Mouse (Mus musculus) liver, adult 2 months (tissue): ENCODE data around the gene Tox3. TPM values are rescaled to one million over a fixed set of nuclear protein-coding genes. Genes with fewer than 3 reads are reported as not detected.

Experiments
- DNase-seq: peaks from one replicate; pipeline ENCODE4 v3.0.0-alpha.2; 2011; ENCODE audit warnings: low read depth, low spot score; ENCODE audit errors: extremely low read depth
- H3K27ac ChIP-seq: fragments of 200-500 bp; replicated peaks from 2 replicates; pipeline ENCODE4 v1.5.1; 2012; ENCODE audit warnings: low read depth, mild to moderate bottlenecking, control low read depth, inconsistent platforms, low read length; ENCODE audit not compliant: insufficient read depth
- H3K27me3 ChIP-seq: fragments of 200-500 bp; 2 replicates; pipeline ENCODE4 v1.6.1; 2012; ENCODE audit warnings: mild to moderate bottlenecking, moderate library complexity, low read length, inconsistent platforms; ENCODE audit not compliant: control insufficient read depth, insufficient read depth
- H3K36me3 ChIP-seq: fragments of 200-500 bp; 2 replicates; pipeline ENCODE4 v1.6.1; 2012; ENCODE audit warnings: low read length, inconsistent platforms; ENCODE audit not compliant: control insufficient read depth, insufficient read depth
- H3K4me1 ChIP-seq: fragments of 200-500 bp; 2 replicates; pipeline ENCODE4 v1.6.1; 2011; ENCODE audit warnings: low read length; ENCODE audit not compliant: control insufficient read depth, insufficient read depth
- H3K4me3 ChIP-seq: fragments of 200-500 bp; 2 replicates; pipeline ENCODE4 v1.5.1; 2011; ENCODE audit warnings: low read depth, mild to moderate bottlenecking, control low read depth, low read length, moderate library complexity; ENCODE audit not compliant: insufficient read depth
- H3K79me2 ChIP-seq: fragments of 200-500 bp; 2 replicates; pipeline ENCODE4 v1.6.1; 2012; ENCODE audit warnings: inconsistent platforms, mild to moderate bottlenecking, low read length, moderate library complexity; ENCODE audit not compliant: control insufficient read depth, insufficient read depth
- H3K9ac ChIP-seq: fragments of 200-500 bp; 2 replicates; pipeline ENCODE4 v1.6.1; 2012; ENCODE audit warnings: low read depth, mild to moderate bottlenecking, control low read depth, inconsistent platforms, low read length
- CTCF ChIP-seq: fragments of 200-500 bp; IDR thresholded peaks from 2 replicates; pipeline ENCODE4 v1.5.1; 2011; ENCODE audit warnings: low read depth, low read length, control low read depth
- POLR2A ChIP-seq: fragments of 200-500 bp; IDR thresholded peaks from 2 replicates; pipeline ENCODE4 v1.6.1; 2011; ENCODE audit warnings: low read length, control low read depth; ENCODE audit not compliant: insufficient read depth; ENCODE audit errors: extremely low read depth
- WGBS: fragments of 180-500 bp; shearing (Covaris S2); methylation state at CpG from one replicate; pipeline ENCODE4 v1.1.7; 2018; 5-methylcytosine and 5-hydroxymethylcytosine counted together
- polyA plus RNA-seq: library from polyadenylated mRNA; depleted of rRNA; stranded (reverse); fragments of >200 nt; gene quantifications from 2 replicates; pipeline ENCODE4 v1.2.3, GENCODE M21; 2012
- total RNA-seq: library from RNA; depleted of rRNA; stranded (reverse); fragments of >200 nt; gene quantifications from 2 replicates; pipeline ENCODE4 v1.2.3, GENCODE M21; 2014

Tox3 gene
- total and polyA plus RNA-seq, 2 experiments: 0.07 TPM; not detected in 1

- 65% methylated on average over 10 of the region's 10 CpGs for WGBS
- H3K4me3 ChIP-seq: no peak overlapping the region
- H3K36me3 ChIP-seq: no peaks in the 10 kb centered on the region
- TF ChIP-seq POLR2A (no peak), CTCF (no peak)
- DNase-seq: peak; percentile 44
- H3K27ac ChIP-seq: no peak overlapping the region
- no peaks in the 10 kb centered on the region for H3K79me2 ChIP-seq
- peaks cover 4% of the 10 kb centered on the region; the same call in 1 of the 2 replicates for H3K4me1 ChIP-seq
- no peaks in the 10 kb centered on the region for H3K27me3 ChIP-seq
- no peak overlapping the region for H3K9ac ChIP-seq
These were observed 23.6 kb upstream of the Tox3 start for GRCm38 (mm10) chr8:90371611-90372222.

DNA sequence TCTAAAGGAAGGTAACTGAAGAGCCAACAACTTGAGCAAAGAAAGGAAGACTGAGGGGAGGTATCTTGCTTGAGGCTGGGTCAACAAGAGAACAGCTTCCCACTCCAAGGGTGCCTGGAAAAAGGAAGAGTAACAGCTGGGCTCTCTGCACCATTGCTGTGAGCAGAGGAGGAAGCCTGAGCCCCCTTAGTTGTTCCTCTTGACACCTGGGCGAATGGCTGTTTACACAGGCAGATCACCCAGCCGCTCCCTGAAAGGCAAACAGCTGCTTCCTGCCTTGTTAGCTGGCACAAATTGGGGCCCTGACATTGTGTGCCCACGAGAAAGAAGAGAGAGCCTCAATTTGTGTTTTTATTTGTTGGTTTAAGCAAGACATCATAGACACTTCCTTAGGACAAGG lies 21.7 kb upstream of the Tox3 start:
- Histone ChIP-seq H3K9ac (no peak overlapping the region), H3K36me3 (no peaks in the 10 kb centered on the region), H3K4me3 (no peak overlapping the region), H3K27me3 (no peaks in the 10 kb centered on the region), H3K4me1 (peaks cover 4% of the 10 kb centered on the region; the same call in 1 of the 2 replicates), H3K79me2 (no peaks in the 10 kb centered on the region), H3K27ac (no peak overlapping the region)
- DNase-seq: no peak
- 20% methylated on average over 3 of the region's 3 CpGs for WGBS
- TF ChIP-seq CTCF (no peak), POLR2A (no peak)

DNA sequence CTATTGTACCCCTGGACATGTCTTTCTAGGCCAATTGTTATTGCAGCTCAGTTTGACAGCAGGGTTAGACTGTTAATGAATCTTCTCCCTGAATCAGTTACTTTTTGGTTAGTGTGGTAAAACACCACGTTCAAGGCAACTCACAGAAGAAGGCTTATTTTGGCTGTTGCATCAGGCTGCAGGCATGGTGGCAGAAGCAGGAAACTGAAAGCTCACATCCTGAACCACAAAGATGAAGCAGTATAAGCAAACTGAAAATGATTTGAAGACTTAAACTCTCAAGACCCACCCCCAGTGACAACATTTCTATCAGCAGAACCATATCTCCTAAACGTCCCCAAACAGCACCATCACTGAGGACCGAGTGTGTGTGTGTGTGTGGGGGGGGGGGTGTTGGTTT lies 8.6 kb upstream of the Tox3 start:
- no peak for DNase-seq
- Histone ChIP-seq H3K79me2 (no peaks in the 10 kb centered on the region), H3K4me1 (no peaks in the 10 kb centered on the region), H3K9ac (no peak overlapping the region), H3K4me3 (no peak overlapping the region), H3K27ac (no peak overlapping the region), H3K36me3 (no peaks in the 10 kb centered on the region), H3K27me3 (no peaks in the 10 kb centered on the region)
- 46% methylated on average over 3 of the region's 3 CpGs for WGBS
- TF ChIP-seq POLR2A: no peak
- no peak for TF ChIP-seq CTCF

DNA sequence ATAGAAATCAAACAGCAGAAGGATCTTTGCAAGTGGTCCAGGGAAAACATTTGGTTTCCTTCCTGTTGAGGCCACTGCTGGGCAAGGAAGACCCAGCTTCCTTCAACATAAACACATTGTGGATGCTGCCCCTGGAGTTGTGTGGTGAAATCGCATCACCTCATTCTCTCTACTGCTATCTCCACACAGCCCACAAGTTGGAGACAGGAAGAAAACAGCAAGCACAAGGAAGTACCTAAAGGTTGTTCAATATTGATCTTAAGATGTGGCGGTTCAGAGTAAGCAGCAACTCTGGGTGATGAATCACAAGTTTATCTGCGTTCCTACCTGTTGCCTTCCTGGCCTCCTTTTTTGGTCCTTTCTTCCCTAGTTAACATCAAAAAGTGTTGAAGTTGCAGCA lies 6.6 kb upstream of the Tox3 start:
- no peak overlapping the region for H3K4me3 ChIP-seq
- no peaks in the 10 kb centered on the region for H3K36me3 ChIP-seq
- no peak for DNase-seq
- TF ChIP-seq POLR2A (no peak), CTCF (no peak)
- H3K27ac ChIP-seq: no peak overlapping the region
- H3K9ac ChIP-seq: no peak overlapping the region
- no peaks in the 10 kb centered on the region for H3K4me1 ChIP-seq
- no peaks in the 10 kb centered on the region for H3K79me2 ChIP-seq
- H3K27me3 ChIP-seq: no peaks in the 10 kb centered on the region; the same call in 1 of the 2 replicates
- 84% methylated on average over 3 of the region's 3 CpGs for WGBS

GRCm38 (mm10) chr8:90353960-90354540 lies 5.9 kb upstream of the Tox3 start:
- Histone ChIP-seq H3K4me3 (no peak overlapping the region), H3K79me2 (no peaks in the 10 kb centered on the region), H3K27ac (no peak overlapping the region), H3K36me3 (no peaks in the 10 kb centered on the region), H3K4me1 (no peaks in the 10 kb centered on the region), H3K9ac (no peak overlapping the region), H3K27me3 (no peaks in the 10 kb centered on the region; the same call in 1 of the 2 replicates)
- 73% methylated on average over 16 of the region's 16 CpGs for WGBS
- no peak for DNase-seq
- TF ChIP-seq CTCF (no peak), POLR2A (no peak)

DNA sequence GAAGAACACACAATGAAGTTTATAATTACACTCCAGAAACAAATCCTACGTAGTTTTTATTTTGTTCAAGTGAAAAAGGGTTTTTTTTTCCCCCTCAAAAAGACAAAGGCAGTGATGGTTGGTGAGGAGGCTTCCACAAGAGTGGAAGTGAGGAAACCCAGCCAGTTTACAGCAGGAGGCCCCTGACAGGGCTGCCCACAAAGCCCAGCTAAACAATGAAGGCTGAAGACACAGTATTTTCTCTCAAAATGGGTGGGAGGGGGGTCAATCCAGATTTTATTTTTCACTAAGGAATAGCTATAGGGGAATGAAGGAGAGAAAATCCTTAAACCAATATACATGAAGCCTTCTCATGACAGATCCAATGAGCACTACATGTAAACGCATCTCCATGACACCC lies 5.4 kb upstream of the Tox3 start:
- TF ChIP-seq CTCF (no peak), POLR2A (no peak)
- DNase-seq: no peak
- Histone ChIP-seq H3K79me2 (no peaks in the 10 kb centered on the region), H3K36me3 (no peaks in the 10 kb centered on the region), H3K27me3 (no peaks in the 10 kb centered on the region; the same call in 1 of the 2 replicates), H3K4me1 (no peaks in the 10 kb centered on the region), H3K9ac (no peak overlapping the region), H3K4me3 (no peak overlapping the region), H3K27ac (no peak overlapping the region)
- 89% methylated on average over 2 of the region's 2 CpGs for WGBS
